In genomic region chr13:63094317-63095131, GRCm38 (mm10) we compare ENCODE assay signal across 9 mouse cellular contexts.
A peak's percentile ranks its signal among the peaks of the same experiment; 100 is the strongest.
DNase-seq lines count a peak whose midpoint lies in the region; ATAC-seq and TF ChIP-seq lines count a peak whose summit lies in the region.
"Had no signal": no experiment of that assay in that cellular context is flagged by ENCODE, and none has a peak within 500 bp of the region (broad histone marks: within the 10 kb centered on the region; RNA-seq: fewer than 3 reads in every experiment).

No protein-coding gene starts in this region.

- H3K27ac ChIP-seq in intestine, embryonic 14.5 days (ENCODE audit: low read depth), result peak overlapping the region; percentile 52; the same call in 1 of the 2 replicates
- H3K27ac ChIP-seq in intestine, postnatal 0 days (ENCODE audit: low read depth, low read length), result no peak overlapping the region; the same call in 1 of the 2 replicates
- no peak overlapping the region; the same call in 1 of the 2 replicates for H3K27ac ChIP-seq in midbrain, postnatal 0 days (ENCODE audit: low read depth, low read length)

- DNase-seq in intestine, embryonic 14.5 days (ENCODE audit: low spot score), result no peak
- DNase-seq in embryo, embryonic 10 days (ENCODE audit: low spot score), result peak; percentile 20
- peak; percentile 52 for DNase-seq in forelimb bud, embryonic 11.5 days (ENCODE audit: low read depth, low spot score)
- DNase-seq in midbrain, postnatal 0 days (ENCODE audit: low spot score), result peak; percentile 42
- no peak for DNase-seq in adrenal gland, postnatal 10 days
- DNase-seq in right cerebral cortex, adult 18-20 months, result no peak
- DNase-seq in c-Kit-positive CD71-positive TER-119-positive erythroid progenitor cells, embryonic 14.5 days (ENCODE audit: low spot score), result no peak

- no peak overlapping the region for H3K9ac ChIP-seq in intestine, embryonic 14.5 days (ENCODE audit: low read length)
- no peak overlapping the region for H3K9ac ChIP-seq in intestine, postnatal 0 days (ENCODE audit: low read depth, low read length)
- no peak overlapping the region for H3K9ac ChIP-seq in midbrain, postnatal 0 days (replicated peaks; ENCODE audit: low read length, poor library complexity, severe bottlenecking)

- peaks cover 34% of the 10 kb centered on the region for H3K4me1 ChIP-seq in intestine, embryonic 14.5 days (replicated peaks; ENCODE audit: control insufficient read depth, insufficient read depth, low read length)
- H3K4me1 ChIP-seq in intestine, postnatal 0 days (replicated peaks; ENCODE audit: control insufficient read depth, insufficient read depth, low read length), result peaks cover 13% of the 10 kb centered on the region; the same call in 1 of the 2 replicates
- no peaks in the 10 kb centered on the region for H3K4me1 ChIP-seq in midbrain, postnatal 0 days (ENCODE audit: insufficient read depth, low read length)

- H3K4me3 ChIP-seq in intestine, embryonic 14.5 days (ENCODE audit: low read depth, low read length), result no peak overlapping the region
- no peak overlapping the region for H3K4me3 ChIP-seq in intestine, postnatal 0 days (ENCODE audit: low read depth, low read length)
- H3K4me3 ChIP-seq in midbrain, postnatal 0 days (ENCODE audit: low read depth, low read length), result no peak overlapping the region

- ATAC-seq in intestine, embryonic 14.5 days (replicated peaks; ENCODE audit: low FRiP score, low TSS enrichment, low read depth), result no peak
- ATAC-seq in intestine, postnatal 0 days, result no peak
- no peak for ATAC-seq in midbrain, postnatal 0 days (ENCODE audit: low FRiP score)

- WGBS in intestine, embryonic 14.5 days, result 22% methylated on average over 8 of the region's 8 CpGs
- WGBS in intestine, postnatal 0 days, result 33% methylated on average over 8 of the region's 8 CpGs
- 17% methylated on average over 8 of the region's 8 CpGs for WGBS in midbrain, postnatal 0 days

- no peak overlapping the region for H3K4me2 ChIP-seq in intestine, embryonic 14.5 days (ENCODE audit: low read length)
- H3K4me2 ChIP-seq in intestine, postnatal 0 days (replicated peaks; ENCODE audit: low read depth), result no peak overlapping the region
- H3K4me2 ChIP-seq in midbrain, postnatal 0 days (ENCODE audit: low read depth, low read length, poor library complexity, severe bottlenecking), result no peak overlapping the region
- H3K4me2 ChIP-seq: liver, embryonic 11.5 days had no signal

- H3K36me3 ChIP-seq in intestine, embryonic 14.5 days (ENCODE audit: control insufficient read depth, insufficient read depth, low read length), result no peaks in the 10 kb centered on the region
- H3K36me3 ChIP-seq in intestine, postnatal 0 days (ENCODE audit: control insufficient read depth, insufficient read depth), result no peaks in the 10 kb centered on the region
- no peaks in the 10 kb centered on the region for H3K36me3 ChIP-seq in midbrain, postnatal 0 days (ENCODE audit: insufficient read depth, low read length)

- TF ChIP-seq CTCF in intestine, postnatal 0 days (IDR thresholded peaks at IDR 0.05; ENCODE audit: low read depth), result no peak
- TF ChIP-seq CTCF in midbrain, postnatal 0 days (IDR thresholded peaks at IDR 0.05), result no peak

- H3K27me3 ChIP-seq in intestine, embryonic 14.5 days (replicated peaks; ENCODE audit: control insufficient read depth, insufficient read depth, low read length), result no peaks in the 10 kb centered on the region
- H3K27me3 ChIP-seq in intestine, postnatal 0 days (replicated peaks; ENCODE audit: control insufficient read depth, insufficient read depth, low read length), result no peaks in the 10 kb centered on the region
- no peaks in the 10 kb centered on the region for H3K27me3 ChIP-seq in midbrain, postnatal 0 days (ENCODE audit: insufficient read depth, low read length)

- no peaks in the 10 kb centered on the region for H3K9me3 ChIP-seq in intestine, embryonic 14.5 days (ENCODE audit: control insufficient read depth, low read length)
- H3K9me3 ChIP-seq in intestine, postnatal 0 days (ENCODE audit: control insufficient read depth), result no peaks in the 10 kb centered on the region
- H3K9me3 ChIP-seq in midbrain, postnatal 0 days (ENCODE audit: low read length), result no peaks in the 10 kb centered on the region

Comparison
In these comparisons a context has a peak if more than half of its experiments do, and no peak if none do; other contexts are left out.
1. DNase-seq: peak in embryo, embryonic 10 days (single experiment), forelimb bud, embryonic 11.5 days (single experiment) and midbrain, postnatal 0 days (single experiment); none in intestine, embryonic 14.5 days (single experiment), adrenal gland, postnatal 10 days (single experiment), right cerebral cortex, adult 18-20 months (single experiment) and c-Kit-positive CD71-positive TER-119-positive erythroid progenitor cells, embryonic 14.5 days (single experiment).